Mouse (Mus musculus) liver, postnatal 0 days (tissue): ENCODE data around the gene Dennd4b. TPM values are rescaled to one million over a fixed set of nuclear protein-coding genes. Genes with fewer than 3 reads are reported as not detected.
A peak's percentile ranks its signal among the peaks of the same experiment; 100 is the strongest.

Experiments
- ATAC-seq: fragments of 200-750 bp; cut with Nextera tagmentation; 2 replicates; pipeline ENCODE4 v1.8.0; 2017; ENCODE audit warnings: mild to moderate bottlenecking, moderate library complexity
- DNase-seq: peaks from one replicate; pipeline ENCODE4 v3.0.0-alpha.2; 2016
- H3K27ac ChIP-seq: fragments of 300-500 bp; sonication (generic); 2 replicates; pipeline ENCODE4 v1.5.1; 2014; ENCODE audit warnings: antibody characterized with exemption, moderate library complexity, mild to moderate bottlenecking, low read depth
- H3K27me3 ChIP-seq: fragments of 300-500 bp; sonication (generic); 2 replicates; pipeline ENCODE4 v1.6.1; 2014; ENCODE audit warnings: low read length, control low read depth, mixed read lengths; ENCODE audit not compliant: insufficient read depth
- H3K36me3 ChIP-seq: fragments of 300-500 bp; sonication (generic); replicated peaks from 2 replicates; pipeline ENCODE4 v1.6.1; 2014; ENCODE audit warnings: mild to moderate bottlenecking, control low read depth, low read length, moderate library complexity, mixed read lengths; ENCODE audit not compliant: insufficient read depth
- H3K4me1 ChIP-seq: fragments of 300-500 bp; sonication (generic); 2 replicates; pipeline ENCODE4 v1.6.1; 2014; ENCODE audit warnings: antibody characterized with exemption, mild to moderate bottlenecking, control low read depth; ENCODE audit not compliant: insufficient read depth
- H3K4me2 ChIP-seq: fragments of 300-500 bp; sonication (generic); 2 replicates; pipeline ENCODE4 v1.6.1; 2014; ENCODE audit warnings: low read depth, mild to moderate bottlenecking, low read length, moderate library complexity, mixed read lengths
- H3K4me3 ChIP-seq: fragments of 300-500 bp; sonication (generic); 2 replicates; pipeline ENCODE4 v1.5.1; 2014; ENCODE audit warnings: low read depth, low read length
- H3K9ac ChIP-seq: fragments of 300-500 bp; sonication (generic); replicated peaks from 2 replicates; pipeline ENCODE4 v1.6.1; 2014; ENCODE audit warnings: mild to moderate bottlenecking, moderate library complexity
- H3K9me3 ChIP-seq: fragments of 300-500 bp; sonication (generic); 2 replicates; pipeline ENCODE4 v1.6.1; 2016; ENCODE audit warnings: mild to moderate bottlenecking, control low read depth, low read length, mixed read lengths
- CTCF ChIP-seq: sonication (generic); IDR thresholded peaks from 2 replicates; pipeline ENCODE4 v1.5.1; 2016; ENCODE audit warnings: antibody characterized with exemption, low read depth
- EP300 ChIP-seq: IDR thresholded peaks from 2 replicates; pipeline ENCODE4 v1.6.1; 2016; ENCODE audit warnings: antibody characterized with exemption, low read depth, mild to moderate bottlenecking
- WGBS: fragments of 180-500 bp; shearing (Covaris S2); extraction: QIAGEN DNeasy Blood & Tissue Kit; methylation state at CpG from one replicate; pipeline ENCODE4 v1.1.7; 2014; ENCODE audit not compliant: insufficient replicate concordance; 5-methylcytosine and 5-hydroxymethylcytosine counted together
- polyA plus RNA-seq: library from polyadenylated mRNA; unstranded; fragments of >200 nt; fragmentation: Nextera tagmentation; extraction: Ambion mirVana; gene quantifications from 2 replicates; pipeline ENCODE4 v1.2.1, GENCODE M21; 2015

Gene Dennd4b
- polyA plus RNA-seq, 1 experiment from 2014 or later: 2.0 TPM

DNA sequence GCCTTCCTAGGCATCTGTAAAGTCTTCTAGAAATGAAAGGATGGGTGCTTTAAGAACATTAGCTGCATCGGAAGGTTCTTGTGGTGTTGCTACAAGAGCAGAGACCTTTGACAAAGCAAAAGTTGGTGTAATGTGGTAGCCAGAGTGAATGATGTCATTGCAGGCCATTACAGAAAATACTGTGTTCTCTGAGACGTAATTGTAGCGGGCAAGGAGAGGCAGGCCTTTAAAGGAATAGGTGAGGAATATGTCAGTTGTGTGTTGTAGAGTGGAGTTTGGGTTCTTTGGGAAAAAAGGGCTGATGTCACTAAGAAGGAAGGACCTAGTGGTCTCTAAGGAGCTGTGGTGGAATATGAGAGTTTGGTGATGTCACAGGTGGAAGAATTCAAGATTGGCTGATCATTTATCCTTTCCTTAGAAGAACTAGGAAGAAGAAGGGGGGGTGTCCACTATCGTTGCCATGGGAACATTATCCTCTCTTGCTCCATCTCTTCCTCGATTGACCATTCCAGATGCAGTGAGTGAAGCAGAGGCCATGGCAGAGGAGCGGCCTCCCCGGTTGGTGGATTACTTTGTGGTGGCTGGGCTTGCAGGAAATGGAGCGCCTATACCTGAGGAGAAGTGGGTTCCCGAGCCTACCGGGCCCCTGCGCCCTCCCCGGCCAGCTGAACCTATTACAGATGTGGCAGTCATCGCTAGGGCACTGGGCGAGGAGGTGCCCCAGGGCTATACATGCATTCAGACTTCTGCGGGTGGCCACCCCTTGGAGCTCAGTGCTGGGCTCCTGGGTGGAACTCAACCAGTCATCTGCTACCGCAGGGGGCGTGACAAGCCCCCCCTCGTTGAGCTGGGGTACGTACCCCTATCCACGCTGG, 2.2 kb downstream of the Dennd4b start:
- ATAC-seq (no peak), DNase-seq (no peak)
- peak overlapping the region; percentile 87 for H3K4me2 ChIP-seq
- no peak for TF ChIP-seq EP300
- no peak for TF ChIP-seq CTCF
- no peaks in the 10 kb centered on the region for H3K27me3 ChIP-seq
- peak overlapping the region; percentile 76 for H3K4me3 ChIP-seq
- H3K4me1 ChIP-seq: peaks cover 27% of the 10 kb centered on the region
- H3K9ac ChIP-seq: peak overlapping the region; percentile 81
- H3K36me3 ChIP-seq: peaks cover 34% of the 10 kb centered on the region
- H3K27ac ChIP-seq: peak overlapping the region; percentile 98
- WGBS: 71% methylated on average over 20 of the region's 20 CpGs
- H3K9me3 ChIP-seq: no peaks in the 10 kb centered on the region

DNA sequence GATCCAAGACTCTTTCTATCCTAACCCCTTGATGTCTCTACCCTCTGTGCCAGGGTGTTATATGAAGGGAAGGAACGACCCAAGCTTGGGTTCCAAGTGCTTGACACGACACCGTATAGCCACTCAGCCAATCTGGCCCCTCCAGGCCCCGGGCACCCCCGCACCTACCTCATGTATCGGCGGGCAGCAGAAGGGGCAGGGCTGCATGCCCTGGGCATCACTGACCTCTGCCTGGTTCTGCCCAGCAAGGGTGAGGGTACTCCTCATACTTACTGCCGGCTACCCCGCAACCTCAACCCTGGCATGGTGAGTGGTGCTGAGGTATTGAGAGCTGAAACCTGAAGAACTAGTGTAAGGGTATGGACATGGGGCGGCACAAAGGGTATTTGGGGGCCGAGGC, 3.2 kb downstream of the Dennd4b start:
- TF ChIP-seq CTCF (no peak), EP300 (no peak)
- Histone ChIP-seq H3K27me3 (no peaks in the 10 kb centered on the region), H3K27ac (no peak overlapping the region), H3K9me3 (no peaks in the 10 kb centered on the region), H3K4me2 (no peak overlapping the region), H3K36me3 (peaks cover 28% of the 10 kb centered on the region), H3K4me1 (peaks cover 27% of the 10 kb centered on the region), H3K9ac (no peak overlapping the region), H3K4me3 (no peak overlapping the region)
- WGBS: 89% methylated on average over 11 of the region's 11 CpGs
- ATAC-seq (no peak), DNase-seq (no peak)

DNA sequence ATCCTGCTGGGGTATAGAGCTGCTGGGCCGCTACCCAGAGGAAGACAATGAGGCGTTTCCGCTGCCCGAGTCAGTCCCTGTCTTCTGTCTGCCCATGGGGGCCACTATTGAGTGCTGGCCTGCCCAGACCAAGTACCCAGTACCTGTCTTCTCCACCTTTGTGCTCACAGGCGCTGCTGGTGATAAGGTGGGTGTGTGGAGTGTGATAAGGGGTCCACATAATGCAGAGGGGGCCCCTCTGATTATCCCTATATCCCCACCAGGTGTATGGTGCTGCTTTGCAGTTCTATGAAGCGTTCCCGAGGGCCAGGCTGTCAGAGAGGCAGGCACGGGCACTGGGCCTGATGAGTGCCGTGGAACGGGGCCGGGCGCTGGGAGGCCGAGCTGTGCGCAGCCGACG, 4.0 kb downstream of the Dennd4b start:
- Histone ChIP-seq H3K27me3 (no peaks in the 10 kb centered on the region), H3K27ac (no peak overlapping the region), H3K36me3 (peaks cover 27% of the 10 kb centered on the region), H3K4me1 (peaks cover 27% of the 10 kb centered on the region), H3K4me3 (no peak overlapping the region), H3K9ac (no peak overlapping the region), H3K4me2 (no peak overlapping the region), H3K9me3 (no peaks in the 10 kb centered on the region)
- TF ChIP-seq CTCF (no peak), EP300 (no peak)
- no peak for DNase-seq
- no peak for ATAC-seq
- WGBS: 90% methylated on average over 16 of the region's 16 CpGs

DNA sequence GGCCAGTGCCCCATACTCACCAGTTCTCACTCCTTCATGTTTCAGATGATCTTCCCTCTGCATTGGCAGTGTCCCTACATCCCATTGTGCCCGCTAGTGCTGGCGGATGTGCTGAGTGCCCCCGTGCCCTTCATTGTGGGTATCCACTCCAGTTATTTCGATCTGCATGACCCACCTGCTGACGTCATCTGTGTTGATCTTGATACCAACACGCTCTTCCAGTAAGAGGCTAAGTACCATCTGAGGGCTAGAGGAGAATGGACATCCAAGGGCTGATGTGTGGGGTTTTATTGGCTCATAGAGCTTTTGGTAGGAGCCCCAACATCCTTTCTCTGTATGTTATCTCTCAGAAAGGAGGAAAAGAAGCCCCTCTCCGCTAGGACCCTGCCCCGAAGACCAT, 5.8 kb downstream of the Dennd4b start:
- peaks cover 19% of the 10 kb centered on the region for H3K4me1 ChIP-seq
- WGBS: 82% methylated on average over 8 of the region's 8 CpGs
- no peak overlapping the region for H3K9ac ChIP-seq
- ATAC-seq (no peak), DNase-seq (no peak)
- H3K36me3 ChIP-seq: peaks cover 35% of the 10 kb centered on the region
- TF ChIP-seq CTCF: no peak
- no peak for TF ChIP-seq EP300
- H3K4me2 ChIP-seq: no peak overlapping the region
- H3K27me3 ChIP-seq: no peaks in the 10 kb centered on the region
- no peak overlapping the region for H3K27ac ChIP-seq
- no peaks in the 10 kb centered on the region for H3K9me3 ChIP-seq
- H3K4me3 ChIP-seq: no peak overlapping the region

DNA sequence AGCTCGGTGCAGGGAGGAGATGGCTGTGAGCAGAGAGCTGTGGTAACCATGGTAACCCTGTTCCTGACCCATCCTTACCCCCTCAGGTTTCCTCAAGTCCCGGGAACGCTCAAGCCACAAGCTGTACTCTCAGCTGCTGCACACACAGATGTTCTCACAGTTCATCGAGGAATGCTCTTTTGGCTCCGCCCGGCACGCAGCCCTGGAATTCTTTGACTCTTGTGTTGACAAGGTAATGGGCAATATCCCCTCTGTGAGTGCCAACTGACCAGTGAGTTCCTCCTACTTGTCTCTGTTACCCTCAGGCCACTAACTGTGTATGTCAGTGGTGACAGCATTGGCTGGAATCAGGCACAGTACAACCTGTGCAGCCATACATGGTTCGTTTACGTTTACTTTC, 7.2 kb downstream of the Dennd4b start:
- 86% methylated on average over 9 of the region's 9 CpGs for WGBS

DNA sequence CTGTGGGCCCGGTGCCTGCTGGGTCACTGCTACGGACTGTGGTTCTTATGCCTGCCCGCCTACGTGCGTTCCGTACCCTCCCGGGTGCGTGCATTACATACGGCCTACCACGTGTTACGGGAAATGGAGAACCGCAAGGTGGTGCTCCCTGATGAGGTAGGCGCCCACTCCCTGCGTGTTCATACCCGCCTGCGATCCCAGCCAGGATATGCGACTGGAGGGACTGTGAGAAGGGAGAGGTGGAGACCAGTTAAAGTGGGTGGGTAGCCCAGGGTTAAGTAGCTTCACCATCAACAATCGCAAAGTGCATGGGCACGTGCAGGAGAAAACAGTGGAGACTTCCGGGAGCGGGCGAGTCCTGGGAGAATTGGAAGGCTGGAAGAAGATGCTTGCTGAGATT, 8.9 kb downstream of the Dennd4b start:
- Histone ChIP-seq H3K27ac (no peak overlapping the region), H3K4me2 (no peak overlapping the region), H3K27me3 (no peaks in the 10 kb centered on the region), H3K4me1 (no peaks in the 10 kb centered on the region), H3K36me3 (peaks cover 49% of the 10 kb centered on the region), H3K4me3 (no peak overlapping the region), H3K9ac (no peak overlapping the region), H3K9me3 (no peaks in the 10 kb centered on the region)
- TF ChIP-seq CTCF (no peak), EP300 (no peak)
- ATAC-seq (no peak), DNase-seq (no peak)
- 92% methylated on average over 22 of the region's 22 CpGs for WGBS

More for the DNA sequence above, 7.2 kb downstream of the Dennd4b start:
- no peak overlapping the region for H3K9ac ChIP-seq
- H3K27ac ChIP-seq: no peak overlapping the region
- TF ChIP-seq EP300 (no peak), CTCF (no peak)
- H3K4me3 ChIP-seq: no peak overlapping the region
- no peak overlapping the region for H3K4me2 ChIP-seq
- peaks cover 10% of the 10 kb centered on the region for H3K4me1 ChIP-seq
- H3K36me3 ChIP-seq: peaks cover 43% of the 10 kb centered on the region
- DNase-seq (no peak), ATAC-seq (no peak)
- no peaks in the 10 kb centered on the region for H3K9me3 ChIP-seq
- no peaks in the 10 kb centered on the region for H3K27me3 ChIP-seq

DNA sequence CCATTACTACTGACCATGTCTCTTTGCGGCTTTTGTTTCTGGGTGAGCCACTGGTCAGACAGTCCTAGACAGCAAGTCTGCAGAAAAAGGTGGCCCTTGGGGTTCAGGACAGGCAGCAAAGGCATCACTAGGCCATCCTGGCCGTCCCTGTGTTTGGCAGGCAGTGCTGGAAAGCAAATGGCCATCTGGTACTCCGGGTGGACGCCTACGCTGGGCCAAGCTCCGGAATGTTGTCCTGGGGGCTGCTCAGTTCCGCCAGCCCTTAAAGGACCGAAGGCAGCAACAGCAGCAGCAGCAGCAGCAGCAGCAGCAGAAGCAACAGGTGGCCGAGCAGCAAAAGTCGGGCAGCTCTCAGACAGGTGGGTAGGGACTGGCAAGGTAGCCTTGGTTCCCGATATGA, 10.3 kb downstream of the Dennd4b start:
- H3K27ac ChIP-seq: no peak overlapping the region
- TF ChIP-seq EP300 (no peak), CTCF (no peak)
- DNase-seq (no peak), ATAC-seq (no peak)
- H3K27me3 ChIP-seq: no peaks in the 10 kb centered on the region
- no peak overlapping the region for H3K9ac ChIP-seq
- peaks cover 59% of the 10 kb centered on the region for H3K36me3 ChIP-seq
- H3K4me1 ChIP-seq: no peaks in the 10 kb centered on the region
- H3K9me3 ChIP-seq: no peaks in the 10 kb centered on the region
- 84% methylated on average over 11 of the region's 11 CpGs for WGBS
- no peak overlapping the region for H3K4me2 ChIP-seq
- H3K4me3 ChIP-seq: no peak overlapping the region
